Mouse (Mus musculus) embryo, embryonic 11.5 days (tissue): Measurements from ENCODE around the gene Uba52.

Experiments used
- DNase-seq: peaks from one replicate; pipeline ENCODE4 v3.0.0-alpha.2; 2012; ENCODE audit warnings: low read depth, low spot score

The Uba52 gene

GRCm38 (mm10) chr8:70504291-70504716 lies 6.3 kb downstream of the Uba52 start:
- no peak for DNase-seq

GRCm38 (mm10) chr8:70503062-70503750 lies 7.4 kb downstream of the Uba52 start:
- peak; percentile 69 for DNase-seq

- no peak for DNase-seq
Measured at GRCm38 (mm10) chr8:70502540-70502939, 8.1 kb downstream of the Uba52 start.

- no peak for DNase-seq
Measured at GRCm38 (mm10) chr8:70501820-70502529, 8.6 kb downstream of the Uba52 start.

- no peak for DNase-seq
Measured at GRCm38 (mm10) chr8:70500386-70501301, 10.0 kb downstream of the Uba52 start.

- DNase-seq, result no peak
Measured at GRCm38 (mm10) chr8:70495771-70496062, 14.9 kb downstream of the Uba52 start.

GRCm38 (mm10) chr8:70495001-70495770 lies 15.4 kb downstream of the Uba52 start:
- DNase-seq, result no peak

GRCm38 (mm10) chr8:70494416-70494945 lies 16.1 kb downstream of the Uba52 start:
- no peak for DNase-seq

- no peak for DNase-seq
Measured at GRCm38 (mm10) chr8:70493692-70494415, 16.7 kb downstream of the Uba52 start.

- DNase-seq, result no peak
Measured at GRCm38 (mm10) chr8:70492664-70493640, 17.6 kb downstream of the Uba52 start, which contains the start of gene Crlf1. Gene Crlf1, plus strand, starts transcription at chr8:70493158.

GRCm38 (mm10) chr8:70490880-70491495 lies 19.6 kb downstream of the Uba52 start:
- DNase-seq, result no peak

GRCm38 (mm10) chr8:70490061-70490879 lies 20.3 kb downstream of the Uba52 start:
- no peak for DNase-seq

GRCm38 (mm10) chr8:70489576-70489975 lies 21.0 kb downstream of the Uba52 start:
- no peak for DNase-seq

GRCm38 (mm10) chr8:70488931-70489470 lies 21.6 kb downstream of the Uba52 start:
- DNase-seq, result no peak

GRCm38 (mm10) chr8:70487993-70488796 lies 22.4 kb downstream of the Uba52 start:
- no peak for DNase-seq

GRCm38 (mm10) chr8:70486941-70487520 lies 23.6 kb downstream of the Uba52 start, which contains the start of gene Tmem59l:
Gene Tmem59l, minus strand, starts transcription at chr8:70487358.
- no peak for DNase-seq
